Mouse (Mus musculus): ENCODE measurements around the gene Trub1. TPM values are rescaled to one million over a fixed set of nuclear protein-coding genes. Genes with fewer than 3 reads are reported as not detected.

The Trub1 gene
- polyA plus RNA-seq, 1 experiment from 2014 or later = 27.5 TPM

GRCm38 (mm10) chr19:57540118-57540517 is 87.4 kb downstream of the Trub1 start:
- 93% methylated on average over 11 of the region's 11 CpGs for WGBS
- no peaks in the 10 kb centered on the region for H3K27me3 ChIP-seq (replicated peaks; ENCODE audit: control insufficient read depth, insufficient read depth, low read length)
- no peak for DNase-seq (ENCODE audit: low spot score)
- ATAC-seq (replicated peaks; ENCODE audit: low FRiP score) = no peak
- no peak overlapping the region for H3K4me2 ChIP-seq
- H3K27ac ChIP-seq (ENCODE audit: low read depth, low read length) = no peak overlapping the region
- no peak overlapping the region for H3K9ac ChIP-seq (ENCODE audit: low read depth, low read length)
- no peaks in the 10 kb centered on the region for H3K36me3 ChIP-seq (ENCODE audit: control insufficient read depth, insufficient read depth, low read length)
- H3K9me3 ChIP-seq (ENCODE audit: control insufficient read depth, low read length) = no peaks in the 10 kb centered on the region
- H3K4me1 ChIP-seq (replicated peaks; ENCODE audit: control insufficient read depth, insufficient read depth, low read length) = no peaks in the 10 kb centered on the region
- H3K4me3 ChIP-seq (ENCODE audit: low read depth, low read length) = no peak overlapping the region

Other genes starting within 250 kb of the Trub1 start
- gene Ablim1, start 138.0 kb upstream of the Trub1 start, polyA plus RNA-seq (2014; fragmentation: Nextera tagmentation; extraction: Ambion mirVana) = 9.9 and 11.6 TPM in 2 replicates
- 11.9 and 12.6 TPM in 2 replicates for gene Fam160b1, start 92.2 kb upstream of the Trub1 start, polyA plus RNA-seq (2014; fragmentation: Nextera tagmentation; extraction: Ambion mirVana)
- 2.5 and 2.9 TPM in 2 replicates for gene Atrnl1, start 158.1 kb downstream of the Trub1 start, polyA plus RNA-seq (2014; fragmentation: Nextera tagmentation; extraction: Ambion mirVana)